Mouse (Mus musculus) kidney, postnatal 25 days (tissue): ENCODE results near the gene App.

Experiments
- DNase-seq, 2 experiments: peaks; one replicate each; pipeline ENCODE4 v3.0.0; 2021; ENCODE audit warnings: mixed read lengths in 2 of 2

The App gene

DNA sequence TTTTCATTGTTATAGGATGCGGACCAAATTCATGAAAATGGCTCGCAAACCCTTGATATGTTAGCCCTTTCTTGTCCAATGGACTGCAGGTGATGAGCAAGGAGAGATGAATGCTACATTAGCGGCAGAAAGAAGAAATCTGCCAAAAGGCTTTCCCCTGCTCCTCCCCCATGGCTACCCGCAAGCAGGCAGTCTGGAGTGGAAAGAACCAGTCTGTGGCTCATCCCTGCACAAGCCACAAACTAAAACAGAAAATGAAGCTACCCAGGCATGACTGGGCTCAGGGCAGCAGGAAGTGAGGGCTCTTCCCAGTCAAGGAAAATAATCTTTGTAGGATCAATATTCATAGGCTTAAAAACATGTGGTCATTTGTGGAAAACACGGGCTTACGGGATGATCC is 54.6 kb downstream of the App start:
- DNase-seq: no peak

DNA sequence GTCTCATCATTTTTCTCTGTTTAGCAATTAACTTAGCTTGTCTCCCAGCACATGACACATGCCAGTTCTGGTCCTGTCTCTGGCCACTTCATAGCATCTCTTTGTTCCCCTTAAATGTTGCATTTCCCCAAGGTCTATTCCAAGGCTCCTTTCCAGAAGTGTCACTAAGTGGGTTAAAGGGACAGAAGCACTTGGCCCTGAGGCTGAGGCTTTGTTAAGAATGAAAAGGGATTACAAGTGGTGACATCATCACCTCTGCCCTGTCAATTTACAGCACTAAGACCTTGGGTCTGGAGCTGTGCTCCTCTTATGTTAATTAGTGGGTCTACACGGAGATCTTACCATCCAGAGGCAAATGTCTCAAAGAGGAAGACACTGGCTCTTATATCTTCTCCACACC is 56.0 kb downstream of the App start:
- no peak for DNase-seq

DNA sequence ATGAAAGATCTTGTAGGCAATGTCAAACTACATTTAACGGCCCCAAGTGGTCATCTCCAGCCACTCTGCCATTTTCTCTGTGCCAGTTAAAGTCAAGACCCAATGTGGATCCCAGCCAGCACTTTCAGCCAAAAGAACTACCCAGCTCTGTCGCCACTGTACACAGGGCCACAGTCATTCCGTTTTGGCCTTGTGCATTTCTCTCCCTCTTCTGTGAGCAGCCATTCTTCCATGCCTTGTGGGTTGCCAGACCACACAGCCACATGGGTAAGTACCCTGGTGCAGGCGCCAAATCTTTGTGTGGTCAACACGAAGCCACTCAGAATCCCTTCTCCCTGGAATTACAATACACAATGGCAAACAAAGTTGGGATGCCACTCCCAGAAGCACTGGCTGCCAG is 57.7 kb downstream of the App start:
- no peak for DNase-seq

DNA sequence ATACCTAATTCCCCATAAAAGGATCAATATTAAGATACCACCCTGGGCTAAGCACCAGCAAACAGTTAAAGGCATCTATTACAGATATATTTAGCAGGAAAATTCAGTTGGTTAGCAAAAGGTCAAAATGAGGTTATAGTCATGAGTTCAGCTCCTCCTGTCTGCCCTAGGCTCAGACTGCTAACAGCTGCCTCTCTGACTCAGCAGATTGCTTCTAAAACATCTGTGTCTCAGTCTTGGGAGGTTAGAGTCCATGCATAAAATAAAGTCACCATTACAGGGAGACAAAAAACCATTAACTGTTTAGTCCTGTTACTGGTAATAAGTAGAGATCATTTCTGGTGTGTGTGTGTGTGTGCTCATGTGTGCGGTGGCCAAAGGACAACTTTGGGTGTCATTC is 58.8 kb downstream of the App start:
- no peak for DNase-seq

DNA sequence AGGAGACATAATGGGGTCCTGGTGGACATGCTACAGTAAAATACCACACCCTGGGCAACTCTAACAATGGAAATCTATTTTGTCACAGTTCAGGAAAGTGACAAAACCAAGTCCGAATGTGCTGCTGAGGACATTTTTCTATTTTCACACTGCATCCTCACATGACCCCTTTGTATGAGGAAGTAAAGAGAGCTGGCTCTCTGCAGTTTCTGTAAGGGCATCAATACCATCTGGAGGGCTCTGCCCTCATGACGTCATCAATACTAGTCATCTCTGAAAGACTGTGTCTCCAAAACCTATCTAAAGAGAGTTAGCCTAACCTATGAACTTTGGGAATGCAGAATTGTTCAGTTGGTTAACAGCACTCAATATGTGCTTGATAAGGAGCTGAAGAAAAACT is 59.6 kb downstream of the App start:
- no peak for DNase-seq

DNA sequence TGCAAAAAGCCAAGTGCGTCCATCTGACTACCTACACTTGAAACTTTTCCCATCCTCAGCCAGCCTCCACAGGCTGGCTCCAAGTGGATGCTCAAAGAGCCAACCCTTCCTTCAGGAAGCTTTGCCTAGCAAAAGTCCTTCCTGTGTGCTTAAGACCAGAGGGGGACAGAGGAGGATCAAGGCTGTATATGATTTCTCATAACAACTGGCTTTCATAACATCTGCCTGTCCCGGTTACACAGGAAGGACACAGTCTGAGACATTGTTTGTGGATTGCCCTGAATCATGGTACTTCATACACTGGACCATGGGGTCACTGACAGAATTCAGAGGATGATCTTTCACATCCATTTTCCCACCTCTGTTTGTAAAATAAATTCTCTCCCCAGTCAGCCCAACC is 61.3 kb downstream of the App start:
- DNase-seq: no peak

DNA sequence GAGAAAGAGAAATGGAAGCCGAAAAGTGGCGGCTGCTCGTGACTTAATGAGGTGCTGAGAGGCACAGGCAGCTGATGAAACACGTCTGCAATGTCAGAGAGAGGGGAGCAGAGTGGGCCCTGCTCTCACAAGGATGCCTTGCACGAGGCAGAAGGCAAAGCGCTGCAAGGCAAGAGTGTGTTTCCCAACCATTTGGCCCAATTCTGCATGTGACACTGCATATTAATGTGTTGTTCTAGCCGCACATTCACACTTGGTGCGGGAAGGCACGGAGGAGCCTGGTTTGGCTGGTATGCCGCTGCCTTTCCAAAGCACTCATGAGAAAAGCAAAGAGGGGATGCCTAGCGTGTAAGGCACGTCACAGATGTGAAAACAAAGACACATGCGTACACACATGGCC is 63.1 kb downstream of the App start:
- DNase-seq: peak in 1 of 2 experiments; percentile 48

DNA sequence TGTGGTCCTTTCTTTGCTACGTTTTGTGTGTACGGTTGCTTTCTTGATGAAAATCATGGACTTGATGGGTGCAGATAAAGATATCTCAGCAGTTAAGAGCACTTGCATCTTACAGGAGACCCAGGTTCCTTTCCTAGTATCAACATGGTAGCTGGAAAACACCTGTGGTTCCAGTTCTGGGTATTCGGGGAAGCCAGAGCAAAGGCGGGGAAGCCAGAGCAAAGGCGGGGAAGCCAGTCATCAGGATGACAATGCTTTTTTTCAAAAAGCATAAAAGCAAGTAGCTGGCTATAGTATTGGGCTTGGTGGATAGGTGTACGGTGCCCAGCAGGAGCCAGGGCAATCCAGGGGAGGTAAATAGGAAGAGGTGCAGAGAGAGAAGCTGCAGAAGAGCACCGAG is 65.1 kb downstream of the App start:
- no peak for DNase-seq

DNA sequence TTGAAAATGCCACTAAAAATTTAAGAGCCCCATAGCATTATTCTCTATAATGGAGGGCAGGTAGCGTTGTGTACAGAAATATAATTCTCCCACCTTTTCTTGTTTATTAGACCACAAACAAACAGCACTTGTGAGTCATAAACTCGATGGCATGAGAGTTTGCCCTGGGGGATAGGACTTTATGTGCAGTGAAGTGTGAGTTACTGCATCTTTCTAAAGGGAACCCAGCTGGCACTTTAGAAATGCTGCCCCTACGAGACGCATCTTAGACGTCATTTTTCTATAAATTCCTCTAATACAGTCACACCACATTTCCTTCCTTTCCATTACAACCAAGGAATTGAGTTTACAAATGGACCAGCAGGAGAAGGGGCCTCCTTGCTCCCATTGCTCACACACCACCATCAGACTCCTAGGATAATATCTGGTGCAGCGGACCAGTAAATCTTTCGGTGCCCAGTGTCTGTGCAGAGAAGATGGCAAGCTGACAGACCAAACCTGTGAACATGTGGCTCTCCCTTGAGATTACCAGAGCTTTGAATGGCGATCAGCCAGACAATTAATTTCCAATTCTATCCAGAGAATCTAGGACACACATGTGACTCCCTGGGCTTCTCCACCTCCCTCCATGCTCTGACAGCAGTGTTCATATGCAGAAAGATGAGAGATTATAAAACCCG is 66.8 kb downstream of the App start:
- no peak for DNase-seq

DNA sequence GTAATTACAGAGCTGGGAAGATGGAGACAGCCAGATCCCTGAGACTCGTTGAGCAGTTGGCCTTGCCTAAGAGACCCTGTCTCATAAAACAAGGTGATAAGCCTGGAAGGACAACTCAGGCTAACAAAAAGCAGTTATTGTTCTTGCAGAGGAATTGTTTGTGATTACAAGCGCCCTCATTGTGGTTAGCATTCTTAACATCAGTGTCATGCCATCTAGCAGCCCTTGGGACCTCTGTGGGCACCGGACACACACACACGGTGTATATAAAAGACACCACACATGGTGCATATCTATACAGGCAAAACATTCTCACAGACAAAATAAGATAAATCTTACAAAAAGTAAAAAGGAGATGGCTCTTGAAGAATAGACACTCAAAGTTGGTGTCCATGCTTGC is 68.0 kb downstream of the App start:
- DNase-seq: no peak

DNA sequence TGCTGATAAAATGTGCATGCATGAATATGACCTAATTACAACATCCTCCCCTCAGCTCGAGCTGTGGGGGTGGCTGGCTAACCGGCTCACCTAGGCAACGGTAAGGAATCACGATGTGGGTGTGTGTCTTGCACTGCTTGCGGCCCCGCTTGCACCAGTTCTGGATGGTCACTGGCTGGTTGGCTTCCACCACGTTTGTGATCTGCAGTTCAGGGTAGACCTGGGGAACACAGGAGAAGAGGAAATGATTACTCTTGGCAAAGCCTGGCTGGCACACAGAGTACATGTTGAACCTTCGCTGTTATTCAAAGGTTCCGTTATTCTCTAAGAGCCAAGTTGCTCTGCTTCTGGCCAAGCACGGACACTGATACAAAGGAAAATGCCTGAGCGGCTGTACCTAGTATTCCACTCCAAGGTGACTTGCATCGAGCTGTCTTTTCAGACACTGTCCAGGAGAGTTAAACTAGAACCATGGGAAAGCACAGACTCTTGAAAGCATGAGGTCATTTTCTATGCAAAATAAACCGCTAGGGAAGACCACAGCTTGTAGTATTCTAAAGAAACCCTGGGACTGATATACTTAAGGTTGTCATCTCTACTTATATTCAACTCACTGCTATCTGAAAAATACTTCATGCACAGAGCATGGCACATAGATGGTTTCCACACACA is 70.3 kb downstream of the App start:
- no peak for DNase-seq

DNA sequence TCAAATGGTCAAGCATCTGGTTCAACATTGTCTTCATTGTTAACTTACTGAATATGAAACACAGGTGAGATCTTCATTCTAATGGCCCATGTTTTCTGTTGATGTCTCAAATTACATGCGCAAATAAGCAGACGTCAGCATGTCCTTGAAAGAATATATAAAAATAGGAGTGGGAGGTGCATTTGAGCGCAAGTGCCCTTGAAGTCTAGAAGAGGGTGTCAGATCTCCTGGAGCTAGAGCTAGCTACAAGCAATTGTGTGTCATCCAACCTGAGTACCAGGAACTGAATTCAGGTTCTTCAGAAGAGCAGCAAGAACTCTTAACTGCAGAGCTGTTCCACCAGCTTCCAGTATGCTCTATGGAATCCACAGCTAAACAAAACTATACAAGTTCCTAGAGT is 72.0 kb downstream of the App start:
- no peak for DNase-seq

DNA sequence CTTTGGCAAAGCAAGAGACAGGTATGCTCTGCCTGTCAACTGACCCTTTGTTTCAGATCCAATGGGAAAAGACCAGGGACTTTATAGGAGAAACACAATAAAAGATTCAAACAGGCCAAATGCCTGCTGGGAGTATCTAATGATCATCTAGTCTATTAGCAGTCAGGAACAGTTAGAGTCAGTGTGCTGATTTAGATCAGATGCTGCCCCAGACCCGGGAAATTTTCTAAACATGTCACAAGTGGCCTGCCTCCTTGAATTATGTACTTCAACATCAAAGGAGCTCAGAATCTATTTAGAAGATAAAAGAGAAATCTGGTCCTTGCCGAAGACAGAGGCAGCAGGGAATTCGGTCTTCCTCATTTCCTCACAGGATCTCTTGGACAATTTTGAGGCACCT is 72.8 kb downstream of the App start:
- DNase-seq: no peak

DNA sequence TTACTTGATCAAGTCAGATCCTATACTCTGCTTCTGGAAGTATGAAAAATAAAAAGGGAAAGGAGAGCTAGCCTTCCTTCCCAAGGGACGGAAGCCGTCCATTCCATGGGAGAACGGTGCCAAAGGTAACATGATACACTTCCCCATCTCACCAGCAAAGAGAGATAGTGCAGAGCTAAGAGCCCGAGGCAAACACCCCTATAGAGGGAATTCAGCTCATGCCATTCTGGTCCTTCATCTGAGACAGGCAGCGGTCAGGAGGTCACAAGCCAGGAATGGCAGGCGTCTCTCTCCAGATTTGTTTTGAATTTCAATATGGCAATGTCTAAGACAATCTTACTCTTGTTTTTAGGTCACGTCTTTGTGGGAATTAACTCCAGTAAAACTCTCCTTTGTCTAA is 74.1 kb downstream of the App start:
- no peak for DNase-seq

DNA sequence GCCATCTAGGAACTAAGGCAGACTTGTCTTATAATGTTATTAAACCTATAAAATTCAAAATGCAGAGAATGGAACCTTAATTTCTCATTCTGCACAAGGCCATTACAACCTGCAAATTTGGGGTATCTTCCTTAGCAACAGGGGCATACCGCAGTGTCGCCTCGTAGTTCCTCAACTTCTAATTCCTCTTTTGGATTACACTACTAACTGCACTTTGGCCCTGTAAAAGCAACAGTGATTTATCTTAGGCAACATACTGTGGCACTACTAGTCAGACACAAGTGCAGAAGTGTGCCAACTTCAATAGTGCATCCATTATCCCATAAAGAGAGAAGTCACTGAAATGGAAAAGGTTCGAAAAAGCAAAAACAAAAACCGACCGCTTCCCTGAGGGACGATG is 74.5 kb downstream of the App start:
- DNase-seq: no peak

DNA sequence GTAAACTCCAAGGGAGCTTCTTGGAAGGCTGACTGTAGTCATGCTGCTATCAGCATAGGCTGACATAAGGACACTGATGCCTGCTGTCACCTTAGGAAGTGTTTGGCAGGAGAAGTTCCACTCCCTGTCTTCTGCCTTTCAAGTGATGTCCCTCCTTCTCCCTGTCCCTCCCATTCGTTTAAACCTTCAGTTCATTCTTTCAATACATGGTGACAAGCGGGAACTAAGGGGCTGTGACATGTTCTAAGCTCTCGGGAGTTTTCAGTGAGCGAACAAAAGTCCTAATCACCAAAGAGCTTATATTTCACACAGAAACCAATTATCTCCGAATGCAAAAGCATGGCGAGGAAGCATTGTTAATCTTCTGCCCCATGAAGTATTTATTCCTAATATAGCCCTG is 77.2 kb downstream of the App start:
- DNase-seq: no peak

DNA sequence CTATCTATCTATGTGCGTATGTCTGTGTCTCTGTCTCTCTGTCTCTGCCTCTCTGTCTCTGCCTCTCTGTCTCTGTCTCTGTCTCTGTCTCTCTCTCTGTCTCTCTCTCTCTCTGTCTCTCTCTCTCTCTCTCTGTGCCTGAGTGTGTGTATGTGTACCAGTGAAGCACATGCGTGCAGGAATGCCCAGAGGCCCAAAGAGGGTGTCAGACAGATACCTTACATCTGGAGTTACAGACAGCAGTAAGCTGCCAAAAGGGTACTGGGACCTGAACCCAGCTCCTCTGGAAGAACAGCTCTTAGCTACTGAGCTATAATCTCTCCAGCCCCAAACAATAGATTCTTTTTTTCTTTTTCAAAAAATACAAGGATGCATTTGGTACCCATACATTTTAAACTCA is 77.6 kb downstream of the App start:
- no peak for DNase-seq

DNA sequence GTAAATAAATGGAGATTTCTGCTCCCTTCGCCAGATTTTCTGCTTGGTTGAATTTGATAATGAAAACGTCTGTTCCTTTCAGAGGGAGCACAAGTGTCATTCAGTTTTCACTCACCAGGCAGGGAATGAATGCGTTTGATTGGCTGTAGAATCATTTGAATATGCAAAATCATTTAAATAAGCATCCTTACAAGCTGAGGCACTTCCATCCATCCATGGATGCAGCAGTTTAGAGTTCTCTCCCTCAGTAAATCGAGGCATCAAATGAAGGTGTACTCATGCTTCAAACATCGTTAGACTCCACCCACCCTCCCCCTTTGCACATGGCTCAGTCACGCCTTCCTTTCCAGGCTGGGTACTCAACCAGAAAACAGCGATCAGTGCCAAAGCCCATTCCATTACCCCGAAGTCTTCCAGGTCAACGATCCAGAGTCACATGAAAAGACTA is 80.9 kb downstream of the App start:
- DNase-seq: peak; percentile 79 to 89

DNA sequence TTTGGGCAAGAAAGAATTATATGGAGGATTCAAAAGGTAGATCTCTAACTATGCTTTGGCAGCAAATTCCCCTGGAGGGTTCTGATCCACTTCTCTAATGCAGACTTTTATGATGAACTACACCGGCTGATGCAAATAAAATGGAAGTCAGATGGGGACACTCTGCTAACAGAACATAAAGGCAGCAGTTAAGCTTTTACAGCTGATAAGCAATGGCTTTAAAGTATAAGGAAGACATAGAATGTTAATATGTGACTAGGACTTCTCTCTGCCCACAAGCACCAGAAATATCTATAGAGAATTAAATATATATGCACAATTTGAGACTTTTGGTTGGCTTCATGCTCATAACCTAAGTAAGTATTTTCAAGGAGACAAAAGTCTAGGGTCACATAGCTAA is 81.4 kb downstream of the App start:
- DNase-seq: no peak

DNA sequence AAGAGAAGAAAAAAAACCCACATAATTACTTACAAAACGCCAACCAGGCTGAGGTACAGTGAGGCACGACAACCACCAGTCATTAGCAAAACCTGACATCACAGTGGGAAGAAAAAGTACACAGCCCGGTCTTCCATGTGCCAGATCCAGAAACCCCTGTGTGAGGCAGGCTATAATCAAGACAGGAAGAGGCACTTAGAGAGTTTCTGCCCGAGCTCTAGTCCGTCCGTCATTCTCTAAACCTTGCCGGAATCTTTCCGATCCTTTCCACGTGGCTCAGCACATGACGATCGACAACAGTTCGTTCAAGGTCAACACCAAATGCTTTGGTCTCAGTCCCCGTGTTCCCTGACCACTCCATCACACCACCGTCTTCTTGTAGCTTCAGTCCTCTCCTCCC is 82.6 kb downstream of the App start:
- peak; percentile 15 to 54 for DNase-seq

DNA sequence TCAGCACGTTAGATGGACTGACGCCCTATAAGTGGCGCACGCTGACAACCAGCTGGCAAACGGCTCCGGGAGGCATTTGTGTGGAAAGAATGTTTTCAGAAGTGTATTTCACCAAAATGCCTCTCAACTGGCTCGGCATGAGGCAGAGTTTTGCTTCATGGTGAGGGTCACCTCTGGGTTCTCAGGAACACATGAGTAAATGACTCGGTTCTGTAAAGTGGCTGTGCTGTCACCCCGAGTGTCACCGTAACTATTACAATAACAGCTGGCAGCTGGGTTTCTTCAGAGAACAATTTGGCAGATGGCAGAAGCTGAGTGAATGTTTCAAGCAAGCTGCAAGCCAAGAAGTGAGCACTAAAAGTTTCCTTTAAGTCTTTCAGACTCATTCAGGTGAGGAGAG is 85.4 kb downstream of the App start:
- no peak for DNase-seq

DNA sequence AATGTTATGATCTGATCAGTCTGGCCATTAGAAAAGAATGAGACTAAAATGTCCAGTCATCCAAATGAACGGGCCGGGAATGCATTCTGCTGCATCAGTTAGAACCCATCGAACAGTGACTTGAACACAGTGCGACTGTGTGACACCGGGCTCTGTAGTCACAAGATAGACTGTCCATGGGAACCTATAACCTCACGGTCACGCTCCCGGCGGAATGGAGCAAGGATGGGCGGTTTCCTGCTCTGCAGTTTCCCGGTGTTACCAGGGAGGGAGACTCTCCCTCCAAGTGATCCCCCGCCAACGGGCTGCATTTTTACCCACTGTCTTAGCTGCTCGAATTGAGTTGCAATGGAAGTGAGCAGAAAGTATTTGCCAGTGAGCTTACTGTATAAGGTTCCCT is 87.3 kb downstream of the App start:
- DNase-seq: peak; percentile 32 to 57

DNA sequence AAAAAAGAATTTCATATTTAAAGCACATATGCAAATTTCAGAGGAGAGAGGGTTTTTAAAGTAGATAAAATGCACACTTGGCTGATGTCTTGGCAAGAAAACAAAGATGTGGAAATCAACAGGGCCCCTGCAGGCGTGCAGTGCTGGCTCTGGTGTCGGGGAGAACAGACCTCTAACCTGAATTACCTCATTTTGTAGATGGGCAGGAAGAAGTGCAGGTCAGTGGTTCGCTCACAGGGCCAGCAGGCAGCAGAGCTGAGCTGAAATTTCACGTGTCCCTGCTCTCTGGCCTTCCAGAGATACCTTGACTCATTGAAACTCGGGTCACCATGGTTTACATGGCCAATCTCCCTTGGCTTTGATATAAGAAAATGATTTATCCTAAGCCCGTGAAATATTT is 87.7 kb downstream of the App start:
- peak in 1 of 2 experiments; percentile 48 for DNase-seq

DNA sequence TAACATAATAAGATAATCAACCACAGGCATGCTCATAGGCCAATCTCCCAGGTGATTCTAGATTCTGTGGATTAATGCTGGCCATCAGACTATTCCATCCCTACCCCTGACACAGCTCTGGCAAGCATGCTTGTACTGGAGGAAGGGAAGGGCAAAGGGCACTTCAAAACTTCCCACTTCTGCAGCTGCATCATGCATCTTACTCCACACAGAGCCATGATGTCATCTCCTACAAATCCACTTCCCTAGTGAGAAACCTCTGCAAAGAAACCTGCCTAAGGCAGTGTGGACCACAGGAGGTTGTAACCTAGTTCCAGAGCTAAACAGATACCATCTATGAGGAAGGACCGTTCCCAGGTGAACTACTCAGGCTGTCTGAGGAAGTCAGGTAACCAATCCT is 89.4 kb downstream of the App start:
- DNase-seq: no peak

DNA sequence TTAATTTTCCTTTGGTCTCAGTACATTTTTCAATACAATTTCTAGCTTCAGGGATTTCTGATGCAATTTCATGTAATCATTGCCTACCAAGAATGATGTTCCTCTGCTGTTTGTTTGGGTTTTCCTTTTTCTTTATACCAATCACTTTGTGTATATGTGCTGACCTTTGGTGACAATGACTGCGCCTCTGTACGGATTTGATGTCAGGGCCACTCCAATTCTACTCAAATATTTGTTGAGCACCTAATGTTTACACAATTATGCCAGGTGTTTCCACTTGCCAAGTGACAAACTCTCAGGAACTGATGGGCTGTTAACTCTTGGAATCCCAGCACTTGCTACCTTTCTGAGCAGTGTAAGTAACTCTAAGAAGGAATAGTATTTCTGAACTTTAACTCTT is 98.2 kb downstream of the App start:
- no peak for DNase-seq
